Mouse (Mus musculus) kidney, adult 8-10 months (tissue): Measurements from ENCODE around the gene Kpna6.
"Not testable (repeated sequence)": the region's sequence is repeated elsewhere in the genome, so short reads cannot be mapped to it uniquely, and the experiment has no call there.

Experiments used
- DNase-seq, 2 experiments: peaks; one replicate each; pipeline ENCODE4 v3.0.0; 2022

Kpna6 gene

GRCm38 (mm10) chr4:129672083-129672877 lies at the start of gene Kpna6:
TSS of gene Kpna6 (minus strand) at chr4:129672767.
- DNase-seq: peak; percentile 88 to 92

GRCm38 (mm10) chr4:129716310-129716709 lies 43.7 kb upstream of the Kpna6 start:
- no peak for DNase-seq

GRCm38 (mm10) chr4:129709486-129710129 lies 37.0 kb upstream of the Kpna6 start:
- DNase-seq: no peak

- no peak for DNase-seq
Measured at GRCm38 (mm10) chr4:129706750-129707149, 34.2 kb upstream of the Kpna6 start.

- DNase-seq: no peak
Measured at GRCm38 (mm10) chr4:129702454-129702853, 29.9 kb upstream of the Kpna6 start.

GRCm38 (mm10) chr4:129701503-129702377 lies 29.2 kb upstream of the Kpna6 start:
- peak; percentile 78 to 89 for DNase-seq

GRCm38 (mm10) chr4:129700661-129701060 lies 28.1 kb upstream of the Kpna6 start:
- not testable (repeated sequence) for DNase-seq

- DNase-seq: no peak
Measured at GRCm38 (mm10) chr4:129700216-129700615, 27.6 kb upstream of the Kpna6 start.

GRCm38 (mm10) chr4:129697191-129697590 lies 24.6 kb upstream of the Kpna6 start:
- no peak for DNase-seq

- peak; percentile 90 to 92 for DNase-seq
Measured at GRCm38 (mm10) chr4:129696158-129696985, 23.8 kb upstream of the Kpna6 start, which contains the start of gene Tmem39b. TSS of gene Tmem39b (minus strand) at chr4:129696838.

GRCm38 (mm10) chr4:129695815-129696157 lies 23.2 kb upstream of the Kpna6 start:
- no peak for DNase-seq

- DNase-seq: peak; percentile 58 to 69
Measured at GRCm38 (mm10) chr4:129684531-129684930, 12.0 kb upstream of the Kpna6 start.

- peak; percentile 83 to 84 for DNase-seq
Measured at GRCm38 (mm10) chr4:129683901-129684493, 11.4 kb upstream of the Kpna6 start.

GRCm38 (mm10) chr4:129681837-129682236 lies 9.3 kb upstream of the Kpna6 start:
- DNase-seq: no peak

GRCm38 (mm10) chr4:129672878-129673449 lies 397 bp upstream of the Kpna6 start:
- no peak for DNase-seq

GRCm38 (mm10) chr4:129671491-129672082 lies 980 bp downstream of the Kpna6 start:
- peak; percentile 48 to 68 for DNase-seq

- DNase-seq: no peak
Measured at GRCm38 (mm10) chr4:129662255-129662813, 10.2 kb downstream of the Kpna6 start.

- no peak for DNase-seq
Measured at GRCm38 (mm10) chr4:129661584-129661983, 11.0 kb downstream of the Kpna6 start.

- DNase-seq: no peak
Measured at GRCm38 (mm10) chr4:129654770-129655169, 17.8 kb downstream of the Kpna6 start.

GRCm38 (mm10) chr4:129650359-129650758 lies 22.2 kb downstream of the Kpna6 start:
- DNase-seq: peak in 1 of 2 experiments; percentile 50

GRCm38 (mm10) chr4:129648656-129649055 lies 23.9 kb downstream of the Kpna6 start:
- no peak for DNase-seq
